Mouse (Mus musculus) hematopoietic stem cell, adult 5-6 weeks (primary cell): ENCODE measurements around the gene Gm10324. TPM values are rescaled to one million over a fixed set of nuclear protein-coding genes. Genes with fewer than 3 reads are reported as not detected.
"Not testable (repeated sequence)": the region's sequence is repeated elsewhere in the genome, so short reads cannot be mapped to it uniquely, and the experiment has no call there.

Experiments
- ATAC-seq, 2 experiments: fragments of 125-278 bp in 1 of 2; replicated peaks in 1 of 2; 2 replicates each; pipeline ENCODE4 v1.8.0; 2016 to 2017; ENCODE audit warnings: inconsistent platforms in 2 of 2, mild to moderate bottlenecking in 2 of 2, moderate number of reproducible peaks in 2 of 2, low read depth in 1 of 2, moderate TSS enrichment in 1 of 2; ENCODE audit not compliant: low FRiP score in 2 of 2, poor library complexity in 2 of 2, severe bottlenecking in 2 of 2, insufficient read depth in 1 of 2, low TSS enrichment in 1 of 2
- total RNA-seq: library from RNA; stranded (forward); fragments of 172-1452, 232-1000 nt; gene quantifications from 2 replicates; pipeline ENCODE4 v1.2.3, GENCODE M21; 2017

Gene Gm10324
- not detected in 2 replicates for total RNA-seq

- ATAC-seq, result not testable (repeated sequence)
These were observed at the start of gene Gm10324 for GRCm38 (mm10) chr13:66119247-66119646. Gene Gm10324 (plus strand): TSS chr13:66119547.

Other genes with a start within 250 kb of the Gm10324 start
- gene Gm10772, start 108.0 kb downstream of the Gm10324 start, total RNA-seq, result not detected in 2 replicates